In the genomic region with DNA sequence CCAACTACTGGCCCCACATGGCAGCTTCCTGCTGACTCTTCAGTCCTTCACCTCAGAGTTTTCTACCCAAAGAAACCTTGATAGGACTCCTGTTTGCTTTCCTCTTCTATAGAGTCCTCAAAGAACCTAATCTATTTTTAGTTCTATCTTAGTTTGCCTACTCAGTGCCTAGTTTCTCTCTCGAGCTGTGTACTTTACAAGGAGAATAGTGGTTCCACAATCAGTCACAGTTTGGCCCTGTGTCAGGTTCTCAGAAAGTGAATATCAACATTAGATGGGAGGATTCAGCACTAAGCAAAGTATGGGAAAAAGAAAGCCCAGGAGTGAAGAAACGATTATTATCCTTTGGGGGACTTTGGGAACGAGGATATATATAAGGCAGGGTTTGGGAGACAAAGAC, we compare ENCODE assay signal across 11 mouse cellular contexts.
DNase-seq lines count a peak whose midpoint lies in the region; ATAC-seq and TF ChIP-seq lines count a peak whose summit lies in the region.
"Had no signal": no experiment of that assay in that cellular context is flagged by ENCODE, and none has a peak within 500 bp of the region (broad histone marks: within the 10 kb centered on the region; RNA-seq: fewer than 3 reads in every experiment).

No protein-coding gene starts in this region.

- no peak overlapping the region for H3K4me3 ChIP-seq in forebrain, embryonic 16.5 days (replicated peaks; ENCODE audit: low read length)
- H3K4me3 ChIP-seq in forebrain, embryonic 10.5 days = no peak overlapping the region
- H3K4me3 ChIP-seq in kidney, adult 2 months (ENCODE audit: insufficient read depth, low read depth, low read length) = no peak overlapping the region
- no peak overlapping the region for H3K4me3 ChIP-seq in kidney, embryonic 14.5 days (ENCODE audit: low read length)
- H3K4me3 ChIP-seq in lung, postnatal 0 days (ENCODE audit: low read depth, low read length) = no peak overlapping the region
- H3K4me3 ChIP-seq: forebrain, embryonic 13.5 days; hindbrain, embryonic 15.5 days; limb, embryonic 12.5 days had no signal

- no peaks in the 10 kb centered on the region for H3K36me3 ChIP-seq in forebrain, embryonic 16.5 days (ENCODE audit: control insufficient read depth, insufficient read depth)
- H3K36me3 ChIP-seq in forebrain, embryonic 10.5 days (replicated peaks) = no peaks in the 10 kb centered on the region
- no peaks in the 10 kb centered on the region for H3K36me3 ChIP-seq in kidney, adult 2 months (ENCODE audit: control insufficient read depth, insufficient read depth, low read length)
- no peaks in the 10 kb centered on the region for H3K36me3 ChIP-seq in kidney, embryonic 14.5 days (ENCODE audit: control insufficient read depth, insufficient read depth, low read length)
- no peaks in the 10 kb centered on the region for H3K36me3 ChIP-seq in lung, postnatal 0 days (ENCODE audit: insufficient read depth, low read length)
- H3K36me3 ChIP-seq: hindbrain, embryonic 15.5 days; limb, embryonic 12.5 days had no signal

- no peak for TF ChIP-seq CTCF in kidney, adult 2 months (conservative IDR thresholded peaks at IDR 0.05; ENCODE audit: insufficient read depth, insufficient read length, low read depth, low read length)
- TF ChIP-seq CTCF in lung, postnatal 0 days (IDR thresholded peaks at IDR 0.05) = no peak

- ATAC-seq in forebrain, embryonic 16.5 days = no peak
- ATAC-seq in kidney, embryonic 14.5 days (ENCODE audit: low FRiP score, low TSS enrichment) = no peak
- ATAC-seq in lung, postnatal 0 days = peak; percentile 60

- H3K9ac ChIP-seq in forebrain, embryonic 16.5 days (replicated peaks; ENCODE audit: low read depth, low read length) = no peak overlapping the region
- H3K9ac ChIP-seq in kidney, embryonic 14.5 days (ENCODE audit: low read depth, low read length) = no peak overlapping the region
- H3K9ac ChIP-seq in lung, postnatal 0 days (replicated peaks; ENCODE audit: low read depth) = no peak overlapping the region
- H3K9ac ChIP-seq: hindbrain, embryonic 15.5 days; limb, embryonic 12.5 days had no signal

- TF ChIP-seq POLR2A in kidney, adult 2 months (IDR thresholded peaks at IDR 0.05; ENCODE audit: low read depth, low read length) = no peak

- H3K27me3 ChIP-seq in forebrain, embryonic 16.5 days (replicated peaks; ENCODE audit: control insufficient read depth, insufficient read depth, low read length) = no peaks in the 10 kb centered on the region
- H3K27me3 ChIP-seq in forebrain, embryonic 10.5 days (ENCODE audit: poor library complexity, severe bottlenecking) = no peaks in the 10 kb centered on the region
- no peaks in the 10 kb centered on the region for H3K27me3 ChIP-seq in kidney, adult 2 months (replicated peaks; ENCODE audit: control insufficient read depth, insufficient read depth, low read length)
- no peaks in the 10 kb centered on the region for H3K27me3 ChIP-seq in kidney, embryonic 14.5 days (ENCODE audit: control insufficient read depth, insufficient read depth, low read length)
- H3K27me3 ChIP-seq in lung, postnatal 0 days (replicated peaks; ENCODE audit: insufficient read depth, low read length) = no peaks in the 10 kb centered on the region
- H3K27me3 ChIP-seq: forebrain, embryonic 13.5 days; hindbrain, embryonic 15.5 days; limb, embryonic 12.5 days had no signal

- intact Hi-C loops in left cerebral cortex, postnatal 4 days (cut with DNase I) = no loop called here

- H3K27ac ChIP-seq in forebrain, embryonic 16.5 days (ENCODE audit: low read length) = 0 out of 2 replicates have a peak overlapping the region, but pooled peaks have one; percentile 34
- no peak overlapping the region for H3K27ac ChIP-seq in forebrain, embryonic 10.5 days
- H3K27ac ChIP-seq in kidney, adult 2 months (ENCODE audit: insufficient read depth, low read depth, low read length) = peak overlapping the region; percentile 53
- H3K27ac ChIP-seq in kidney, embryonic 14.5 days (ENCODE audit: low read depth, low read length) = no peak overlapping the region
- no peak overlapping the region for H3K27ac ChIP-seq in lung, postnatal 0 days (ENCODE audit: low read length)
- H3K27ac ChIP-seq: forebrain, embryonic 13.5 days; hindbrain, embryonic 15.5 days; limb, embryonic 12.5 days had no signal

- H3K9me3 ChIP-seq in forebrain, embryonic 16.5 days (ENCODE audit: control insufficient read depth, low read length) = no peaks in the 10 kb centered on the region
- no peaks in the 10 kb centered on the region for H3K9me3 ChIP-seq in forebrain, embryonic 10.5 days
- H3K9me3 ChIP-seq in kidney, embryonic 14.5 days (ENCODE audit: control insufficient read depth, low read length) = no peaks in the 10 kb centered on the region
- no peaks in the 10 kb centered on the region for H3K9me3 ChIP-seq in lung, postnatal 0 days (ENCODE audit: low read length)
- H3K9me3 ChIP-seq: forebrain, embryonic 13.5 days; hindbrain, embryonic 15.5 days; limb, embryonic 12.5 days had no signal

- no peak for DNase-seq in forebrain, embryonic 10.5 days (ENCODE audit: extremely low spot score, low spot score)
- DNase-seq in kidney, adult 2 months = no peak
- peak; percentile 19 for DNase-seq in 3134 (ENCODE audit: extremely low read depth, insufficient read length, low spot score)
- DNase-seq in lung, postnatal 0 days (ENCODE audit: low spot score) = peak; percentile 29
- DNase-seq in cerebellum, postnatal 14 days = no peak
- DNase-seq in left cerebral cortex, postnatal 4 days = no peak

- peaks cover 11% of the 10 kb centered on the region for H3K4me1 ChIP-seq in forebrain, embryonic 16.5 days (replicated peaks; ENCODE audit: control insufficient read depth, insufficient read depth, low read length)
- H3K4me1 ChIP-seq in forebrain, embryonic 10.5 days = peaks cover 10% of the 10 kb centered on the region
- peaks cover 4% of the 10 kb centered on the region; the same call in 1 of the 2 replicates for H3K4me1 ChIP-seq in kidney, adult 2 months (ENCODE audit: control insufficient read depth, insufficient read depth, low read length)
- 0 out of 2 replicates have a peak, but pooled peaks cover 4% of the 10 kb centered on the region for H3K4me1 ChIP-seq in kidney, embryonic 14.5 days (ENCODE audit: control insufficient read depth, insufficient read depth, low read length)
- no peaks in the 10 kb centered on the region for H3K4me1 ChIP-seq in lung, postnatal 0 days (ENCODE audit: insufficient read depth, low read depth, low read length)

- WGBS in forebrain, embryonic 16.5 days = 43% methylated on average over 3 of the region's 3 CpGs
- WGBS in forebrain, embryonic 10.5 days = 66% methylated on average over 3 of the region's 3 CpGs
- WGBS in kidney, adult 2 months = 18% methylated on average over 3 of the region's 3 CpGs
- 48% methylated on average over 3 of the region's 3 CpGs for WGBS in kidney, embryonic 14.5 days
- 22% methylated on average over 3 of the region's 3 CpGs for WGBS in lung, postnatal 0 days

- H3K4me2 ChIP-seq in forebrain, embryonic 16.5 days (ENCODE audit: low read length) = no peak overlapping the region
- no peak overlapping the region for H3K4me2 ChIP-seq in kidney, embryonic 14.5 days (replicated peaks; ENCODE audit: low read depth, low read length)
- no peak overlapping the region for H3K4me2 ChIP-seq in lung, postnatal 0 days (replicated peaks; ENCODE audit: low read depth, low read length)
- H3K4me2 ChIP-seq: forebrain, embryonic 13.5 days; hindbrain, embryonic 15.5 days; limb, embryonic 12.5 days had no signal

- TF ChIP-seq EP300 in lung, postnatal 0 days (IDR thresholded peaks at IDR 0.05) = no peak

Comparison
In these comparisons a context has a peak if more than half of its experiments do, and no peak if none do; other contexts are left out.
1. H3K27ac ChIP-seq: peak in forebrain, embryonic 16.5 days (single experiment) and kidney, adult 2 months (single experiment); none in forebrain, embryonic 10.5 days (single experiment), kidney, embryonic 14.5 days (single experiment) and lung, postnatal 0 days (single experiment).
2. DNase-seq: peak in 3134 (single experiment) and lung, postnatal 0 days (single experiment); none in forebrain, embryonic 10.5 days (single experiment), kidney, adult 2 months (single experiment), cerebellum, postnatal 14 days (0 of 2) and left cerebral cortex, postnatal 4 days (single experiment).